Mouse (Mus musculus): ENCODE results near the gene Filip1l.

Gene Filip1l

GRCm38 (mm10) chr16:57352751-57353150 is at the start of gene Filip1l:
TSS of gene Filip1l (plus strand) at chr16:57353093.
- DNase-seq: no peak

DNA sequence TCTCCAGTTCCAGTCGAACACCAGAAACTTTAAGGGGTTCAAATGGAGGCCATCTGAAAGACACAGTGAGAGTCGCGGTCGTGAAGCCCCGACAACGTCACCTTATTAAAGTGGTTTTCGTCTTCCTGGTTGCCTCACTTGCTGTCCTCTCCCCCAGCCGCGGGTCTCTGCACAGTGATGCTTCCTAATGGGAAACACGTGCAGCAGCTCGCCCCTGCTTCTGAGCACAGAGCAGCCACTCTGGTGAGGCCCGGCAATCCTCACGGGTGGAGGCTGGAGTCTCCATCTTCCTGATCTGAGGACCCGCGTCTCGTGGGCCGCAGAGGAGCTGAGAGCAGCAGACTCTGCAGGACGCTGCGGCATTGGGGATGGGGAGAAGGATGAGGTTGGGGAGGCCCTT is 49.2 kb upstream of the Filip1l start:
- no peak for DNase-seq

DNA sequence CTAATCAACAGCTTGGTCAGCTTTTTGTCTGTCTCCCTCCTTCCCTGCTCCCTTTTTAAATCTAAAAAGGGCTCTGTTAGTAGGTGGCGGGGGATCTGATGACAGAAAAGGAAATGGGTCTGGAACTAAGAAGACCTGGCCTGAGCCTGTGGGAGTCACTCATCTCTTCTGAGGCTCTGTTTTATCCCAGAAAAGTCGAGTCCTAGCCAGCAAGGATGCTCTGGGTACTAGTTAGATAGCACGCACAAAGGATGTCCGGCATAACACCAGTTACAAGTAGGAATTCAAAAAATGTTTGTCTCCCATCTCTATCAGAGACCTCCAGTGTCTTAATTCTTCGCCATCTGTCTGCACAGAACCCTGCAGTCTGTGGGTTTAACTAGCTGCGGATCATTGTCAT is 47.4 kb upstream of the Filip1l start:
- DNase-seq: no peak

DNA sequence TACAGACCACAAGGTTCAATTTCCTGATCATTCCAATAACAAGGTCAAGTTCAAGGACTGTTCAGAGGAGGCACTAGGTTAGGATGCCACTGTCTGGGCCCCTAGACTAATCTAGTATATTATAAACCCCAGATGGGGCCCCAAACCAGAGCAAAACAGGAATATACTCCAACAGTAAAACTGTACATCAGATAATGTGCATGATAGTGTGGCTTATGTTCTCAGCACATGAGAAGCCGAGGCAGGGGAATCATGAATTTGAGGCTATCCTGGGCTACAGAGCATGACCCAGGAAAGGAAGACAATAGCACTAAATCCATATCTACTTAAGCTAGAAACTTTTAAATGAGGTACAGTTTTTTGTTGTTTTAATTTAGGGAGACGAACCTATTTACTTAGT is 40.8 kb upstream of the Filip1l start:
- DNase-seq: no peak

DNA sequence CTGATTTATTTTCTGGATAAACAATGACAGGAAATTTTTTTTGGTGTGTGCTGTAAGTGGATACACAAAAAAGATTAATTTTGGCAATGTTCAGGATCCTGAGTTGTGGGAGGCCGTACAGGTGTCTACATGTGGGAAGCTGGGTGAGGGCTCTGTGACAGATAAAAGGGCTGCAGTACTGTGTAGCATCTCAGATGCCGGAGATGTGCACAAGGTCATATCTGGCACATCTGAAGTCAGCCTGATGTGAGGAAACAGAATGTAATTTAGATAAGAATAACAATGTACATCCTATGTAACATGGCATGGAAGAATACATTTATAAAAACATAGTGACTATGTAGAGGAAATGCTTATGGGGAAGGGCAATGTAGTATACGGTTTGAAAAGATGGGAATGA is 39.4 kb upstream of the Filip1l start:
- no peak for DNase-seq

GRCm38 (mm10) chr16:57314236-57314635 is 38.7 kb upstream of the Filip1l start:
- DNase-seq: no peak

DNA sequence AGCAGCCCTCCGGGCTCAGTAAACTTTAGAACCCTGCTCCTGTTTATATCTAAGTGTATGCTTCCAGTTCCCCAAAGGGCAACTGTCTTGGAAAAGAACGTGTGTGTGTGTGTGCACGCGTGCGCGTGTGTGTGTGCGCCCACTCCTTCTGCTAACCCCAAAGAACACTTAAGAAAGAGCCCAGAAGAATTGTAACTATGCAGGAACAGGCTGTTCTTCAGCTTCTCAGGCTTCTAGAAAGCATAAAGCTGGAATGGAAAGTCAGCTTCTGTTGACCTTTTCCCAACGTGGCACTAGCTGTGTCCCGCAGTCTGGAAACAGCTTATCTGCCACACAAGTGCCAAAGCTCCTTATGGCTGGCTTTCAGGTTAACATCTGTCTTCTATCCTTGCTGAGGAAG is 37.9 kb upstream of the Filip1l start:
- no peak for DNase-seq

GRCm38 (mm10) chr16:57317127-57317526 is 35.8 kb upstream of the Filip1l start:
- DNase-seq: no peak

DNA sequence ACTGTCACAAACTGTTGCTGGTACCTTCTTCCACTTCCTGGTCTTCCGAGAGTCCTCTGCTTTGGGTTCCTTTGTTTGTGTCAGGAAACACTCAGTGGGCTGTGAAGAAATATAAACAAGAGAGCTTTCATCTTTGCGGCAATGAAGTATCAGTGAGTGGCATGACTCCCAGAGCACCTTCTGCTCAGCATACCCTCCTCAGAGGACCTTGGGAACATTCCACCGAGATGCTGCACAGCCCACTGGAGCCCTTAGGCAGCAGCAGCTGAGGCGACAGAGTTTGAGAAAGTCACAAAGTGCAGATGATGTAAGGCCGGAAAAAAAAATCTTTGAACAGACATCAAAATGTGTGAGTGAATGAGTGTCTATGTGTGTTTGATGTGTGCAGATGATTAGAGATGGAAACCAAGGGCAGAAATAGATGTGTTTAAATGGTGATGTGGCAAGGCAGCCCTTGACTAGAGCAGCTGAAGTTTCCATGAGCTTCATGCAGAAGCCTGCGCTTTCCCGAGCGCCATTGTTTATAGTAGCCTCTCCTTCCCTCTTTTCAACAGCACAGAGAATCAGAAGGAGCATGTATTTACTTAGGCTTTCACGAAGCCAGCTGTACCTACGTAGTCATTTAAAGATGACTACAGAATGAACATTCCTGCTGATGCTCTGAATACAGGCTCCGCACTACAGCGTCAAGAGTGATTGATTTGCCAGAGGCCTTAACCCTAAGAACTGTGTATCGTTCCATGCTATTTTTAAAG is 34.8 kb upstream of the Filip1l start:
- no peak for DNase-seq

GRCm38 (mm10) chr16:57318637-57319125 is 34.2 kb upstream of the Filip1l start:
- DNase-seq: no peak

DNA sequence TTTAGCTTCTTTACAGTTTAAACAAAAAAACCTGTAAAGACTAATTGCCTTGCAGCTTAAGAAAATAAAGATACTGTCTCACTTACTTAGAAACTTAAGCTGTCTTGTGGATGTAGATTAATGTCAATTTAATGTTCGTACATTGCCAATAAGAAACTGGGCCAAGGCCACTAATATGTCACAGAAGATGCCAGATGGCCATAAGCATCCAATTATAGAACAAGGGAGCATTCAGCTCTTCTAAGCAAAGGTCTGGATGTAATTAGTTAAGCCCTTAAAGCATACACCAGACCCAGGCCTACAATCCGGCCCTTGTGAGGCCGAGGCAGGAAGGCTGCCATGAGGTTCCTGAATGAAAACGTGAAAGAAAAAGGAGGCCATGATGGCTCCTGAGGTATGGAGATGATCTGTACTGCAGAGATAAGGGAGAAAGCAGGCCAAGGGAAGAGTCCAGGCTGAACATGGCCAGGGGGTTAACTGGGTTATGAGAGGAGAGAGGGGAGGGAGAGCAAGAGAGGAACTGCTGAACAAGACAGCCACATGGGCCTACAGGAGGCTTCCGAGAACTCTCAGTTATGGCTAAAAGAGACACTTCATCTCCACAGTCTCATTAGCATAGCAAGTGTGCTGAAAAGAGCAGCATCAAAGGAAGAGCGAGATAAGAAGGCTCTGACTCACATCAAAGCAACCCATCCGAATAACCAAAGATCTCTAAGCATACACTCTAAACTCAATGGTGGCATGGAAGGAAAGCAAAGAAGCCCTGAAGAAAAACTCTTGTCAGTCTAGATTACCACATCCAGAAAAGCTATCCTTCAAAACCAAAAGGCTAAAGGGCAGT is 33.4 kb upstream of the Filip1l start:
- no peak for DNase-seq

- DNase-seq: no peak
Measured at GRCm38 (mm10) chr16:57326996-57327395, 25.9 kb upstream of the Filip1l start.

DNA sequence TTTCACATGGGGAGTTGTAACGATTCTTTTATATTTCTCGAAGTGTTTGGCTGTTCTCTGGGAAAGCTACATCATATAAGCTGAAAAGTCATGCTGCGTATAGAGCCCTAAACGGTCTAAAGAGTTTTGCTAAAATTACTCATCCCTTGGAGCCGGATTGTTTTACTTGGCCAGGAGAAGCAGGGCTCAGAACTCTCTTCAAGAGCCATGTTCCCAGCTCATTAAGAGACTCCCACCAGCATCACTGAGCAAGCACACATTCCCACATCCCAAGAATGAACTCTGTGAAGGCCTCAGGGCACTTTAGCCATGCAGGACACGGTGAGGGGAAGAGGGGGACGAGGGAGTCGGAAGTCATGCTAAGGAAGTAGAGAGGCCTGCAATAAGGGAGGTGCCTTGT is 23.9 kb upstream of the Filip1l start:
- no peak for DNase-seq

GRCm38 (mm10) chr16:57330111-57330510 is 22.8 kb upstream of the Filip1l start:
- DNase-seq: no peak

DNA sequence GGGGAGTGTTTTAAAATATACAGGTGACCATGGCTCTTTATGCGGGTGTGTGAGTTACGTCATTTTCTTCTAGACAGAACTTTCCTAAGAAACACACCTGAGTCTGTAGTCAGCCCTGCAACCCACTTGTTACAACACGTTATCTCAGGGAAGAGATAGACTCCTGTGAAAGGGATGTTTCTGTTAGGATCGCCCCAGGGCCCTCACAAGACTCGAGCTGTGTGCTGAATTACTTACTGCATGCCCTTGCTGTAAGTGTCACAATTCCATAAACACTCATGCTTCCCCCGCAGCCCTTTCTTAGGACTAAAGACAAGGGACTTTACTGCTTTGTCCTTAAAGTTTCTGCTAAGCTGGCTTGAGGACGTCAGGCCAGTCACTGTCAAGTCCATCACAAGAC is 20.6 kb upstream of the Filip1l start:
- DNase-seq: no peak

GRCm38 (mm10) chr16:57336770-57337423 is 16.0 kb upstream of the Filip1l start:
- no peak for DNase-seq

DNA sequence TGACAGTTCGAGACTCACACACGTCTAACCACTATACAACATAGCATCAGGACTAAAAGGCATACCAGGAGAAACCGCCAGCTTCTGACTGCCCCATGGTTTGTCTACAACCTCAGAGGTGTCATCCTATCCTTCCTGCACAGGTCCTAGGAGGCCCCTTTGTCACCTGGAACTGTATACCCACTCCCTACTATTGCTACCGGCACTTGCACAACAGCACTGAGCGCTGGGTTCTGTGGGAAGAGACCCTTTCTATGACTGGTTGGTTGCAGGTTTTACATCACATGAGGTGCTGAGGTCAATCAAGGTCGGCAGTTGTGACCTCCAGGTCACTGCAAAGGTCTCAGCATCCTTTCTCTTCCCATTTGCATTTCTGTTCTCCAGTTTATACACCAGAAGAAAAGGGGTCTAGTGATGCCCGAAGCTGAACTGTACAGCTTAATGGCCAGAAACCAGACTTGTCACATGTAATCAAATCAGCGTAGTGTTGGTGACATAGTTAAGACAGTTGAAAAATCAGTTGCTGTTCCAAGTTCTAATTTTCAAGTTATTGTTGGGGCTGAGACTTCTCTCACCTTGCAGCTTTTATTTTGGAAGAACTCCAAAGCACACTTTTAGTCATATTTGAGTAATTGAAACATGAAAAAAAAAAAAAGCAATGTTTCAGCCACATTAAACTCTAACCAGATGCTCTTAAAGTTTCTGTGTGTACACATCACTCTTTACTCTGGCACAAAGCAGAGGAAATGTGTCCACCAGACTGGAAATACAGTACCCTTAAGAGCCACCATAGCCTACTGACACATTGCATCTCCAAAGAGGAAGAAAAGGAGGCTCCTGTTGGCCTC is 12.9 kb upstream of the Filip1l start:
- no peak for DNase-seq

- DNase-seq: no peak
Measured at GRCm38 (mm10) chr16:57340613-57340898, 12.3 kb upstream of the Filip1l start.

DNA sequence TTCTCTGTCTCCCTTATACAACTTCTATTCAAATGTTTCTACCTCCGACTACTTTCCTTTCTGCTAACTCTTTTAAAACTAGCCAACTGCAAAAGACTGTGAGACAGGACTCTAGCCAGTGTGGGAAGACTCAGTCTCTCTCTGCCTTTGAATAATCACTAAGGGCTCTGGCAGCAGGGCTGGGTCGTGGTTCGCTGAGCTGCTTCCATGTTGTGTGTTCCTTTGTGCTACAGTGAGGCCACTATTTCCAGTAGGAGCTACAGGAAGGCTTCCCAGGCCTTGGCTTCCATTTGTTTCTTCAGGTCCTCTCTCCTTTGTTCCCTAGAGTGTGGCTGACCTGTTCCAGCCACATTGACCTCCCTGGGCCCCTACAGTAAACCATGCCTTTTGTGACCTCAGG is 6.6 kb upstream of the Filip1l start:
- no peak for DNase-seq

DNA sequence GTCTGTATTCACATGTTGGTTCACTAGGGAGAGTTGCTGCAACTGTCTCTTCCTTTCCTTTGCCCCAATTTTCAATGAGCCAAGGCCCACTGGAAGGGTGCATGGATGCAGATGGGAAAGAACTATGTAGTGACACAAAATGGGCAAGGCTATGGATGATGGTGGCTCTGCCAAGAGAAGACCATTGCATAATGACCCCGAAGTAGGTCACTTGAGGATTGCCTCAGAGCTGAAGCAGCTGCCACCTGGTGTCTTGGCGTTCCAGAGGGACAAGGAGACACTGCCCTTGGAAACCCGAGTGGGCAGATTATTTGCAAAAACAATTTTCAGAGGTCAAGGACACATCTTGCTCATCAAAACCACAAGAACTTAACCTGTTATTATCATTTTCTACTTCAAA is 3.9 kb upstream of the Filip1l start:
- no peak for DNase-seq

GRCm38 (mm10) chr16:57349689-57350088 is 3.2 kb upstream of the Filip1l start:
- no peak for DNase-seq

- DNase-seq: no peak
Measured at GRCm38 (mm10) chr16:57353166-57353721, 351 bp downstream of the Filip1l start.

- no peak for DNase-seq
Measured at GRCm38 (mm10) chr16:57353932-57354331, 1.0 kb downstream of the Filip1l start.

All from thymus, adult 18-20 months (tissue).